Mouse (Mus musculus): ENCODE measurements around the gene Akap6.

- no peak for TF ChIP-seq ZKSCAN1 (IDR thresholded peaks at IDR 0.05; ENCODE audit: borderline replicate concordance, low read depth, low read length)
- TF ChIP-seq POLR2A (IDR thresholded peaks at IDR 0.05; ENCODE audit: low read depth, low read length): no peak
- TF ChIP-seq USF1 (IDR thresholded peaks at IDR 0.05; ENCODE audit: low read depth, low read length): no peak
- TF ChIP-seq GABPA (IDR thresholded peaks at IDR 0.05; ENCODE audit: insufficient replicate concordance, low read depth, low read length): no peak
- TF ChIP-seq SMC3 (IDR thresholded peaks at IDR 0.05; ENCODE audit: low read depth, low read length): no peak
These were observed 209.4 kb downstream of the Akap6 start for GRCm38 (mm10) chr12:52908448-52909066.
